Mouse (Mus musculus): ENCODE results near the gene Olfr709-ps1. TPM values are rescaled to one million over a fixed set of nuclear protein-coding genes. Genes with fewer than 3 reads are reported as not detected.
"Not testable (repeated sequence)": the region's sequence is repeated elsewhere in the genome, so short reads cannot be mapped to it uniquely, and the experiment has no call there.

Olfr709-ps1 gene
- polyA plus RNA-seq (2012; rRNA removed) (not detected in 2 replicates), polyA plus RNA-seq (2014; fragmentation: Nextera tagmentation; extraction: Ambion mirVana) (not detected in 2 replicates)

- no peak within 1 kb of the TSS for H3K27ac ChIP-seq (replicated peaks; ENCODE audit: low read depth, low read length)
- no peak within 1 kb of the TSS for H3K4me3 ChIP-seq (replicated peaks; ENCODE audit: low read length)
- no peaks in the 10 kb centered on the region for H3K27me3 ChIP-seq (ENCODE audit: control insufficient read depth, insufficient read depth, low read length)
- no peaks in the 10 kb centered on the region for H3K4me1 ChIP-seq (ENCODE audit: control insufficient read depth, insufficient read depth, low read length)
- H3K9ac ChIP-seq (ENCODE audit: low read depth, low read length, severe bottlenecking): no peak within 1 kb of the TSS
- H3K4me2 ChIP-seq (replicated peaks; ENCODE audit: low read depth, low read length, severe bottlenecking): no peak within 1 kb of the TSS
- DNase-seq (ENCODE audit: low spot score) (no peak), ATAC-seq (ENCODE audit: low FRiP score, low read depth) (no peak)
- H3K9me3 ChIP-seq (ENCODE audit: control insufficient read depth, low read length): no peaks in the 10 kb centered on the region
- no peak for TF ChIP-seq POLR2A (IDR thresholded peaks at IDR 0.05; ENCODE audit: borderline replicate concordance, extremely low read depth, insufficient read depth, insufficient read length)
- H3K36me3 ChIP-seq (ENCODE audit: control insufficient read depth, insufficient read depth, low read length): no peaks in the 10 kb centered on the region
Measured at GRCm38 (mm10) chr7:106932119-106932518, at the start of gene Olfr709-ps1. Olfr709-ps1 (minus strand) TSS chr7:106932219.

GRCm38 (mm10) chr7:106975353-106975752 is 43.3 kb upstream of the Olfr709-ps1 start, which contains the start of gene Olfr711:
Olfr711 (minus strand) TSS chr7:106975453.
- WGBS: 69% methylated on average over 1 of the region's 1 CpGs
- no peaks in the 10 kb centered on the region for H3K27me3 ChIP-seq (ENCODE audit: control insufficient read depth, insufficient read depth, low read length)
- no peak within 1 kb of the TSS for H3K4me2 ChIP-seq (replicated peaks; ENCODE audit: low read depth, low read length, severe bottlenecking)
- no peak for ATAC-seq (ENCODE audit: low FRiP score, low read depth)
- TF ChIP-seq POLR2A (IDR thresholded peaks at IDR 0.05; ENCODE audit: borderline replicate concordance, extremely low read depth, insufficient read depth, insufficient read length): no peak
- H3K4me3 ChIP-seq (replicated peaks; ENCODE audit: low read length): no peak within 1 kb of the TSS
- DNase-seq (ENCODE audit: low spot score): no peak
- no peaks in the 10 kb centered on the region for H3K9me3 ChIP-seq (ENCODE audit: control insufficient read depth, low read length)
- H3K9ac ChIP-seq (ENCODE audit: low read depth, low read length, severe bottlenecking): no peak within 1 kb of the TSS
- H3K27ac ChIP-seq (replicated peaks; ENCODE audit: low read depth, low read length): no peak within 1 kb of the TSS
- no peaks in the 10 kb centered on the region for H3K4me1 ChIP-seq (ENCODE audit: control insufficient read depth, insufficient read depth, low read length)
- no peaks in the 10 kb centered on the region for H3K36me3 ChIP-seq (ENCODE audit: control insufficient read depth, insufficient read depth, low read length)

GRCm38 (mm10) chr7:106967503-106967902 is 35.5 kb upstream of the Olfr709-ps1 start:
- not testable (repeated sequence) for H3K4me3 ChIP-seq (replicated peaks; ENCODE audit: low read length); H3K36me3 ChIP-seq (ENCODE audit: control insufficient read depth, insufficient read depth, low read length); H3K27me3 ChIP-seq (ENCODE audit: control insufficient read depth, insufficient read depth, low read length); H3K4me2 ChIP-seq (replicated peaks; ENCODE audit: low read depth, low read length, severe bottlenecking); H3K27ac ChIP-seq (replicated peaks; ENCODE audit: low read depth, low read length); H3K9ac ChIP-seq (ENCODE audit: low read depth, low read length, severe bottlenecking); DNase-seq (ENCODE audit: low spot score); H3K4me1 ChIP-seq (ENCODE audit: control insufficient read depth, insufficient read depth, low read length); H3K9me3 ChIP-seq (ENCODE audit: control insufficient read depth, low read length); ATAC-seq (ENCODE audit: low FRiP score, low read depth)

- DNase-seq (ENCODE audit: low spot score) (no peak), ATAC-seq (ENCODE audit: low FRiP score, low read depth) (no peak)
- H3K4me3 ChIP-seq (replicated peaks; ENCODE audit: low read length): no peak within 1 kb of the TSS
- no peaks in the 10 kb centered on the region for H3K27me3 ChIP-seq (ENCODE audit: control insufficient read depth, insufficient read depth, low read length)
- no peaks in the 10 kb centered on the region for H3K36me3 ChIP-seq (ENCODE audit: control insufficient read depth, insufficient read depth, low read length)
- H3K27ac ChIP-seq (replicated peaks; ENCODE audit: low read depth, low read length): no peak within 1 kb of the TSS
- H3K9me3 ChIP-seq (ENCODE audit: control insufficient read depth, low read length): no peaks in the 10 kb centered on the region
- no peak within 1 kb of the TSS for H3K9ac ChIP-seq (ENCODE audit: low read depth, low read length, severe bottlenecking)
- TF ChIP-seq POLR2A (IDR thresholded peaks at IDR 0.05; ENCODE audit: borderline replicate concordance, extremely low read depth, insufficient read depth, insufficient read length): no peak
- H3K4me1 ChIP-seq (ENCODE audit: control insufficient read depth, insufficient read depth, low read length): no peaks in the 10 kb centered on the region
- H3K4me2 ChIP-seq (replicated peaks; ENCODE audit: low read depth, low read length, severe bottlenecking): no peak within 1 kb of the TSS
- 71% methylated on average over 1 of the region's 1 CpGs for WGBS
Measured at GRCm38 (mm10) chr7:106963837-106964236, 31.8 kb upstream of the Olfr709-ps1 start, which contains the start of gene Olfr6. Olfr6 (minus strand) TSS chr7:106963937.

GRCm38 (mm10) chr7:106948212-106948611 is 16.2 kb upstream of the Olfr709-ps1 start, which contains the start of gene Olfr710:
Olfr710 (minus strand) TSS chr7:106948312.
- Histone ChIP-seq H3K4me1 (ENCODE audit: control insufficient read depth, insufficient read depth, low read length) (no peaks in the 10 kb centered on the region), H3K27ac (replicated peaks; ENCODE audit: low read depth, low read length) (no peak within 1 kb of the TSS), H3K27me3 (ENCODE audit: control insufficient read depth, insufficient read depth, low read length) (no peaks in the 10 kb centered on the region), H3K4me2 (replicated peaks; ENCODE audit: low read depth, low read length, severe bottlenecking) (no peak within 1 kb of the TSS), H3K4me3 (replicated peaks; ENCODE audit: low read length) (no peak within 1 kb of the TSS), H3K9ac (ENCODE audit: low read depth, low read length, severe bottlenecking) (no peak within 1 kb of the TSS), H3K9me3 (ENCODE audit: control insufficient read depth, low read length) (no peaks in the 10 kb centered on the region), H3K36me3 (ENCODE audit: control insufficient read depth, insufficient read depth, low read length) (no peaks in the 10 kb centered on the region)
- ATAC-seq (ENCODE audit: low FRiP score, low read depth) (no peak), DNase-seq (ENCODE audit: low spot score) (no peak)
- 76% methylated on average over 3 of the region's 3 CpGs for WGBS
- no peak for TF ChIP-seq POLR2A (IDR thresholded peaks at IDR 0.05; ENCODE audit: borderline replicate concordance, extremely low read depth, insufficient read depth, insufficient read length)

- H3K4me3 ChIP-seq (replicated peaks; ENCODE audit: low read length); H3K9ac ChIP-seq (ENCODE audit: low read depth, low read length, severe bottlenecking); DNase-seq (ENCODE audit: low spot score); H3K36me3 ChIP-seq (ENCODE audit: control insufficient read depth, insufficient read depth, low read length); ATAC-seq (ENCODE audit: low FRiP score, low read depth); H3K27ac ChIP-seq (replicated peaks; ENCODE audit: low read depth, low read length); H3K9me3 ChIP-seq (ENCODE audit: control insufficient read depth, low read length); H3K4me1 ChIP-seq (ENCODE audit: control insufficient read depth, insufficient read depth, low read length); H3K4me2 ChIP-seq (replicated peaks; ENCODE audit: low read depth, low read length, severe bottlenecking); H3K27me3 ChIP-seq (ENCODE audit: control insufficient read depth, insufficient read depth, low read length): not testable (repeated sequence)
- 89% methylated on average over 6 of the region's 7 CpGs for WGBS
Measured at GRCm38 (mm10) chr7:106920961-106921360, 11.1 kb downstream of the Olfr709-ps1 start.

Measured in limb, embryonic 14.5 days (tissue).